Mouse (Mus musculus): Measurements from ENCODE around the gene Elovl7.

DNA sequence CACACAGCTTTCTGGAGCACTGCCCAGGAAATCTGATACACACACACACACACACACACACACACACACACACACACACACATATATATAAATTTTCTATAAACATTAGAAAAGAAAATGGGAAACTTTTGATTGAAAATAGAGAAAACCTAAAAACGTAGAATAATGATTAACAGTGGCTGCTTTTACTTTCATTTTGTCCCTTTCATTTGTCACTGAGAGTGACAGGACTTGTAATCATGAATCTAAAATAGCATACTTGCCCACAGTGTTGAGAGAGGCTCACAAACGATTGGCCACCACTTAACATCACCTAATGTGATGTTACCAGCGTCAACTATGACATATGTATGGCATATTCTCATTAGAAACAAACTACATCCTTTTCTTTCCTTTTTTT, 75.2 kb downstream of the Elovl7 start:
- no peak for TF ChIP-seq FLI1 (IDR thresholded peaks at IDR 0.05; ENCODE audit: low read length)
- TF ChIP-seq GATA1 (IDR thresholded peaks at IDR 0.05; ENCODE audit: borderline replicate concordance, low read length), result no peak

Data from megakaryocyte, embryonic 14.5 days (primary cell).